ENCODE assay signal across 8 mouse cellular contexts in genomic region chr1:134201751-134202420, GRCm38 (mm10). TPM values are rescaled to one million over a fixed set of nuclear protein-coding genes. Genes with fewer than 3 reads are reported as not detected.
DNase-seq lines count a peak whose midpoint lies in the region; ATAC-seq and TF ChIP-seq lines count a peak whose summit lies in the region.

No protein-coding gene starts in this region.

- H3K9me3 ChIP-seq in forebrain, postnatal 0 days (ENCODE audit: low read length), result no peaks in the 10 kb centered on the region
- H3K9me3 ChIP-seq in forebrain, embryonic 10.5 days, result no peaks in the 10 kb centered on the region
- no peaks in the 10 kb centered on the region for H3K9me3 ChIP-seq in hindbrain, postnatal 0 days (ENCODE audit: low read length)

- no peak overlapping the region for H3K4me3 ChIP-seq in forebrain, postnatal 0 days (ENCODE audit: low read depth, low read length)
- no peak overlapping the region for H3K4me3 ChIP-seq in forebrain, embryonic 10.5 days
- no peak overlapping the region for H3K4me3 ChIP-seq in hindbrain, postnatal 0 days (ENCODE audit: low read length)

- 51% methylated on average over 3 of the region's 3 CpGs for WGBS in forebrain, postnatal 0 days
- 36% methylated on average over 3 of the region's 3 CpGs for WGBS in forebrain, embryonic 10.5 days
- WGBS in hindbrain, postnatal 0 days, result 37% methylated on average over 3 of the region's 3 CpGs

- DNase-seq in forebrain, postnatal 0 days, result no peak
- DNase-seq in forebrain, embryonic 10.5 days (ENCODE audit: extremely low spot score, low spot score), result no peak
- peak; percentile 63 to 71 for DNase-seq in right cerebral cortex, postnatal 10 days (ENCODE audit: low spot score in 2 of 2)
- DNase-seq in right cerebral cortex, adult 18-20 months, result no peak
- DNase-seq in cerebellum, postnatal 10 days, result peak; percentile 63 to 72
- peak; percentile 53 for DNase-seq in hindbrain, postnatal 0 days (ENCODE audit: low spot score)
- peak; percentile 56 for DNase-seq in mesoderm, embryonic 11.5 days (ENCODE audit: low read depth, low spot score)
- DNase-seq in c-Kit-positive CD71-positive TER-119-positive erythroid progenitor cells, embryonic 14.5 days (ENCODE audit: low spot score), result no peak

- no peak overlapping the region for H3K4me2 ChIP-seq in forebrain, postnatal 0 days (ENCODE audit: low read depth)
- no peak overlapping the region for H3K4me2 ChIP-seq in hindbrain, postnatal 0 days (ENCODE audit: low read depth, low read length)

- peaks cover 18% of the 10 kb centered on the region for H3K4me1 ChIP-seq in forebrain, postnatal 0 days (ENCODE audit: insufficient read depth)
- peaks cover 14% of the 10 kb centered on the region for H3K4me1 ChIP-seq in forebrain, embryonic 10.5 days
- no peaks in the 10 kb centered on the region for H3K4me1 ChIP-seq in hindbrain, postnatal 0 days (ENCODE audit: insufficient read depth, low read length)

- H3K27me3 ChIP-seq in forebrain, postnatal 0 days (ENCODE audit: insufficient read depth, low read length), result no peaks in the 10 kb centered on the region
- H3K27me3 ChIP-seq in forebrain, embryonic 10.5 days (ENCODE audit: poor library complexity, severe bottlenecking), result peaks cover 4% of the 10 kb centered on the region
- H3K27me3 ChIP-seq in hindbrain, postnatal 0 days (ENCODE audit: insufficient read depth, low read length), result no peaks in the 10 kb centered on the region

- H3K27ac ChIP-seq in forebrain, postnatal 0 days (ENCODE audit: low read depth, low read length), result 0 out of 2 replicates have a peak overlapping the region, but pooled peaks have one; percentile 36
- H3K27ac ChIP-seq in forebrain, embryonic 10.5 days, result no peak overlapping the region
- H3K27ac ChIP-seq in hindbrain, postnatal 0 days, result no peak overlapping the region

- no peaks in the 10 kb centered on the region; the same call in 1 of the 2 replicates for H3K36me3 ChIP-seq in forebrain, postnatal 0 days (ENCODE audit: insufficient read depth)
- no peaks in the 10 kb centered on the region for H3K36me3 ChIP-seq in forebrain, embryonic 10.5 days (replicated peaks)
- H3K36me3 ChIP-seq in hindbrain, postnatal 0 days (ENCODE audit: insufficient read depth, low read length), result 0 out of 2 replicates have a peak, but pooled peaks cover 5% of the 10 kb centered on the region

- no peak overlapping the region for H3K9ac ChIP-seq in forebrain, postnatal 0 days
- no peak overlapping the region for H3K9ac ChIP-seq in hindbrain, postnatal 0 days (replicated peaks; ENCODE audit: low read length)

- ATAC-seq in forebrain, postnatal 0 days, result no peak
- ATAC-seq in hindbrain, postnatal 0 days, result no peak

- TF ChIP-seq CTCF in forebrain, postnatal 0 days (IDR thresholded peaks at IDR 0.05; ENCODE audit: low read depth), result peak; percentile 75
- TF ChIP-seq CTCF in hindbrain, postnatal 0 days (IDR thresholded peaks at IDR 0.05; ENCODE audit: low read depth), result peak; percentile 77

RNA-seq across cellular contexts. Expression of gene Mybph, which starts 8.6 kb away (rescaled TPM):
- total RNA-seq in forebrain, postnatal 0 days (2014; rRNA removed), result 0.10 and 0.23 TPM in 2 replicates
- 0.12 TPM in 1 of 2 replicates, not detected in the other for polyA plus RNA-seq in forebrain, postnatal 0 days (2015; fragmentation: Nextera tagmentation; extraction: Ambion mirVana)
- polyA plus RNA-seq in forebrain, embryonic 10.5 days (2016; fragmentation: Nextera tagmentation; extraction: Ambion mirVana), result 0.46 and 0.65 TPM in 2 replicates
- total RNA-seq in hindbrain, postnatal 0 days (2014; rRNA removed), result not detected in 2 replicates
- 0.08 TPM in 1 of 2 replicates, not detected in the other for polyA plus RNA-seq in hindbrain, postnatal 0 days (2015; fragmentation: Nextera tagmentation; extraction: Ambion mirVana)

RNA-seq across cellular contexts. Expression of gene Chil1, which starts 19.9 kb away (rescaled TPM):
- 0.38 and 1.3 TPM in 2 replicates for total RNA-seq in forebrain, postnatal 0 days (2014; rRNA removed)
- 3.3 and 4.1 TPM in 2 replicates for polyA plus RNA-seq in forebrain, postnatal 0 days (2015; fragmentation: Nextera tagmentation; extraction: Ambion mirVana)
- not detected in 2 replicates for polyA plus RNA-seq in forebrain, embryonic 10.5 days (2016; fragmentation: Nextera tagmentation; extraction: Ambion mirVana)
- total RNA-seq in hindbrain, postnatal 0 days (2014; rRNA removed), result 4.5 and 6.2 TPM in 2 replicates
- 3.1 and 4.1 TPM in 2 replicates for polyA plus RNA-seq in hindbrain, postnatal 0 days (2015; fragmentation: Nextera tagmentation; extraction: Ambion mirVana)

RNA-seq across cellular contexts. Expression of gene Adora1, which starts 33.3 kb away (rescaled TPM):
- total RNA-seq in forebrain, postnatal 0 days (2014; rRNA removed), result 38.4 and 41.5 TPM in 2 replicates
- polyA plus RNA-seq in forebrain, postnatal 0 days (2015; fragmentation: Nextera tagmentation; extraction: Ambion mirVana), result 29.3 and 37.5 TPM in 2 replicates
- 0.14 and 0.36 TPM in 2 replicates for polyA plus RNA-seq in forebrain, embryonic 10.5 days (2016; fragmentation: Nextera tagmentation; extraction: Ambion mirVana)
- total RNA-seq in hindbrain, postnatal 0 days (2014; rRNA removed), result 51.1 and 54.2 TPM in 2 replicates
- polyA plus RNA-seq in hindbrain, postnatal 0 days (2015; fragmentation: Nextera tagmentation; extraction: Ambion mirVana), result 32.6 and 33.4 TPM in 2 replicates

Comparison
In these comparisons a context has a peak if more than half of its experiments do, and no peak if none do; other contexts are left out.
1. DNase-seq: peak in right cerebral cortex, postnatal 10 days (2 of 2), cerebellum, postnatal 10 days (2 of 2), hindbrain, postnatal 0 days (single experiment) and mesoderm, embryonic 11.5 days (single experiment); none in forebrain, postnatal 0 days (single experiment), forebrain, embryonic 10.5 days (single experiment), right cerebral cortex, adult 18-20 months (single experiment) and c-Kit-positive CD71-positive TER-119-positive erythroid progenitor cells, embryonic 14.5 days (single experiment).
2. RNA of gene Adora1, which starts 33.3 kb away (polyA plus RNA-seq): 29.3 to 37.5 TPM in forebrain, postnatal 0 days and 32.6 to 33.4 TPM in hindbrain, postnatal 0 days; 0.14 to 0.36 TPM in forebrain, embryonic 10.5 days; every median in the first group is over 10 times any median in the second.